Mouse (Mus musculus) heart, adult 9 months (tissue): ENCODE results near the gene Tmem116.

Experiments
- DNase-seq, 2 experiments: peaks; one replicate each; pipeline ENCODE4 v3.0.0; 2022; ENCODE audit warnings: low spot score in 2 of 2

The Tmem116 gene

DNA sequence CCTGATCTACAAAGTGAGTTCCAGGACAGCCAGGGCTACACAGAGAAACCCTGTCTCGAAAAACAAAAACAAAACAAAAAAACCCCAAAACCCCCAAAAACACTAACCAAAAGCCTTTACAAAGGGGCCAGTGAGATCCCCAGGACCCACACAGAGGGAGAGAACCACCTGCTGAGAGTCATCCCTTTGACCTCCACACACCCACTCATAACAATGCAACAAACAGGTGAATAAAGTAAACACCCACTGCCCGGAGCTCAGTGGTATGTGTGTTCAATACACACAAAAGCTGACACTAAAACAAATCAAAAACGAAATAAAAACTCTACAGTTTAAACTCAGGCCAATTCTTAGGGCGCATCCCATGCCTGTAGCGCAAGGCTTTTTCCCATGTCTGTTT, 88.4 kb downstream of the Tmem116 start:
- no peak for DNase-seq

DNA sequence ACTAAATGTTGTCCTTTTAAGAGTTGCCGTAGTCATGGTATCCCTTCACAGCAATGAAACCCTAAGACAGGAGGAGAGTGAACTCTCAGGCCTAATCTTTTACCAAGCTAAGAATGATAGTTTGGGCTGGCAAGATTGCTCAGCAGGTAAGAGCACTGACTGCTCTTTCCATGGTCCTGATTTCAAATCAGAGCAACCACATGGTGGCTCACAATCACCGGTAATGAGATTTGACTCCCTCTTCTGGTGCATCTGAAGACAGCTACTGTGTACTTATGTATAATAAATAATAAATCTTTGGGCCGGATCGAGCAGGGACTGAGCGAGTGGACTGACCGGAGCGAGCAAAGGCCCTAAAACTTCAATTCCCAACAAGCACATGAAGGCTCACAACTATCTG, 89.5 kb downstream of the Tmem116 start:
- no peak for DNase-seq

DNA sequence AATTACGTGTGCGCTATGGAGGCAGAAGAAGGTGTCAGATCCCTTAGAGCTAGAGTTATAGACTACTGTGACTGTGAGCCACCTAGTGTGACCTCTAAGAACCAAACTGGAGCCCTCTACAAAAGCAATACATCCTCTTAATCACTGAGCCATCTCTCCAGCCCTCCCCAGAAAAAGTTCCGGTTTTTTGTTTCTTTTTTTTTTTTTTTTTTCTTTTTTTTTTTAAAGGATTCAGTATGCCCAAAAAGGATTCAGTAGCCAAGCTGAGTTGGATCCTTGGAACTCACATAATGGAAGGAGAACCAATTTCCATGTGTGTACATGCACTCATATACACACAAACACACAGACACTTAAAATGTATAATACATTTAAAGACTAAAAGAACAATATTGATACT, 91.7 kb downstream of the Tmem116 start:
- DNase-seq = no peak

DNA sequence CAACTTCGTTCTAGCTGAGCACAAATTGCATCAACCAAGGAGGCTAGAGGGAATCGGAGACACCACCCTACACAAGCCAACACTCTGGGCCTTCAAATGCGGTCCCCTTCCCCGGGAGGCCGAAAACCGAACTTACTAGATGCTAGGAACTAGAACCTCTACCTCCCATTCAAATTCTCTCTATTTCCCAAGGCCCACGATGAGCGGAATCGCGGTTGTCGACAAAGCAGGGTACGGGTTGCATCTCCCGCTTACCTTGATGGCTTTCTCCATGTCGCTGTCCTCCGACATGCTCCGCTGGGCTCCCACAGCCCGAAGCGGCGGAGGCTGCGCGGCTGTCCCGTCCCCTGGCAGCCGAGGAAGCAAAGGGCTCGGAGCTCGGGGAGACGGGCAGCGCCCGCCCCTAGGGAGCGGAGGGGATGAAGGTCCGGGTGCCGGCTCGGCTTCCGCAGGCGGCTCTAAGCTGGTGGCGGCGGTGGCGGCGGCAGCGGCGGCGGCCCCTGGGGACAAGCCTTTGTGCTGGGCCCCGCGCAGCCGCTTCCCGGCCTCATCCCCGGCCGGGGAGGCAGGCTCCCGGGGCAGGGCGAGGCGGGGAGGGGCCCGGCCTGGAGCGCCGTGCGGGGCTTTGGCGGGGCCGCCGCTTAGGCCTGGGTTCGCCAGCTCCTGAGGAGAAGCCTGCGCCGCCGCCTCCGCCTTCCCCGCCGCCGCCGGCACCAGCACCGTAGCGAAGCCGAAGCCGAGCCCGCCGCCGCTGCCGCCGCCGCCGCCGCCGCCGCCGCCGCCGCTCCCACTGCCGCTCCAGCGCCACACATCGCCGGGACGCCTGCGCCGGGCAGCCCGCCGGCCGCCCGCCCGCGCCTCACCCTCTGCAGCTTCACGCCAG, 93.5 kb downstream of the Tmem116 start, which contains the start of the genes Adam1a and Gm42878:
Gene Adam1a, minus strand, starts transcription at position 573 of the 883 bp plus-strand sequence.
Gene Gm42878, minus strand, starts transcription at position 573 of the 883 bp plus-strand sequence.
- peak in 1 of 2 experiments; percentile 24 for DNase-seq

DNA sequence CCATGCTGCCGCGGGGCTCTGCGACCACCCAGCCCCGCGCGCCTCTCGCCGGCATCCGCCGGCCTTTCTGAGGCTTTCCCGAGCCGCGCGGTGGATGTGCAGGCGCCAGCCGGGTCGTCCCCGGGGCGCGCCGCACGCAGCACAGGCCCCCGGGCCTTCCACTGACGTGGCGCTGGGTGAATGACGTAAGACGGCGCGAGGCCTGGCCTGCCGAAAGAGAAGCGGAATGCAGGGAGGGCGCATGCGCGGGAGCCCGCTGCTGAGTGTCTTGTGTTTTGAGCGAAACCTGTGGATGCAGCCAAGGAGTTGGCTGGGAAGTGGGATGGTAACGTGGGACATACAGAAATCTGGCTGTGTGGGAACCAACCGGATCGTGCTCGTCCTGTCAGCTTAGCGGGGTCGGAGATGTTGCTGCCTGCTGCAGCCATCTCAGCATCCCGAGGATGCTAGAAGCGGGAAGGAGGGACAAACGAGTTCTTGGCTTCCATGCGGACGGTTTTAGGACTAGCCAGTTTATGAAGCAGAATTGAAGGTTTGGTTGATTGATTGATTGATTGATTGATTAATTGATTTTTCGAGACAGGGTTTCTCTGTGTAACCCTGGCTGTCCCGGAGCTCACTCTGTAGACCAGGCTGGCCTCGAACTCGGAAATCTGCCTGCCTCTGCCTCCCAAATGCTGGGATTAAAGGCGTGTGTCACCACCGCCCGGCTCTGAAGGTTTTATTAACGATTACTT, 94.3 kb downstream of the Tmem116 start, which contains the start of gene Mapkapk5:
Gene Mapkapk5, minus strand, starts transcription at position 113 of the 737 bp plus-strand sequence.
- peak; percentile 91 to 95 for DNase-seq

DNA sequence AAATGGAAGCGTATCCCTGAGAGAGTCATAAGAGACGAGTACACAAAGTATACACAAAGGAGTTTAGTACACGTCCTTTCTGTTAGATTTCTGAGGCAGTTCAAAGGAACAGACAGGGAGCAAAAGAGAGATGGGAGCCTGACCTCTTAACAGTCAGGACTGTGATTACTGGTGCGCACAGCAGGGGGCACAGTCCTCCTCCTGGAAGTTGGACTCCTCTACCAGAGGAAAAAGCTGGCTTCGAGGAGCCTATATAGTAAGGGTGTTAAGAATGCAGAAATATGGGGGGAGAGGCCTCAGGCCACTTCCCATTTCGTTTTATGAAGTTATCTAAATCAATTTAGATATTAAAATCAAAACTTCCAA, 94.8 kb downstream of the Tmem116 start:
- DNase-seq = peak in 1 of 2 experiments; percentile 28

DNA sequence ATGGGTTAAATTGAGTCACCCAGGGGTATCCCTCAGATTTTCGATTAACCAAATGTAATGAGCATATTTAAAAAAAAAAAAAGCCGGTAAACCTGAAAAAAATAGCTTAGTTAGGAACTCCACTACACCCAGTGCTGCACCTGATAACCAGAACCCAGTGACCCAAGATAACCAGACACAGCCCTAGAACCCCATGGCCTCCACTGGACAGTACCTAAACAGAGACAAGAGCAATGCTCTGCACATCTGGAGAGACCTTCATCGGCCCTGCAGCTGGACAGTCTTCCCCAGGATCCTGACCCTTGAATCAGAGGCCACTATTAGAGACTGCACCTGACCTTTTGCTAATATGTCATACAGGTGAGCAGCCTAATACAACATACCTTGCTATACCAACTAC, 95.4 kb downstream of the Tmem116 start:
- DNase-seq = no peak

DNA sequence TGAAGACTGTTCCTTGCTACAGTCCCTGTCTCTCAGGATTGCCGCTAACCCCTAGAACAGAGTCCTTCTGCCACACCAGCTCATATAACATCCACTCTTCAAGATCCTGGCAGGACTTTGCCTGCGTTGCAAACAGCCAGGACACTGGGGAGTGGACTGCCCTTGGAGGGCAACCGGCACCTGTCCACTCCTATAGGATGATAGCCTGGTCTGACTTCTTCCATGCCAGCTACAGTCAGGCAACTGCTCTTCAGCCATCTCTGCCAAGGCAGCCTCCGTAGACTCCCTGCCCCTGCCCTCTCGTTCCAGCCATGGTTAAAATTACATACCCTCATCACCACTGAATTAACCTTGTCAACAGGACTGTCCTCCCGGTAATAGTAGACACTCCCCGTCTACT, 97.5 kb downstream of the Tmem116 start:
- DNase-seq = no peak

DNA sequence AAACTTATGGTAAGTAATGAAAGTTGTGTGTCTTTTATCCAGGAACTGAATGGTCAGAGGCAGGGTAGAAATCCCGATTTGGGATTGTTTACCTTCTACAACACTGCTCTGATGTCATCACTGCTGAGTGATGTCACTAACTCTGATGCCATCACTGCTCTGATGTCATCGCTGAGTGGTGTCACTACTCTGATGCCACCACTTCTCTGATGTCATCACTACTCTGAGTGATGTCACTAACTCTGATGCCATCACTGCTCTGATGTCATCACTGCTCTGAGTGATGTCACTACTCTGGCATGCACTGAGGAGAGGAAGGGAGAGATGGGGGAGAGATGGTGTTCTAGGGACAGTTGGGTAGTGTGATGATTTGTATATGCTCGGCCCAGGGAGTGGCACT, 110.7 kb downstream of the Tmem116 start:
- DNase-seq = no peak

DNA sequence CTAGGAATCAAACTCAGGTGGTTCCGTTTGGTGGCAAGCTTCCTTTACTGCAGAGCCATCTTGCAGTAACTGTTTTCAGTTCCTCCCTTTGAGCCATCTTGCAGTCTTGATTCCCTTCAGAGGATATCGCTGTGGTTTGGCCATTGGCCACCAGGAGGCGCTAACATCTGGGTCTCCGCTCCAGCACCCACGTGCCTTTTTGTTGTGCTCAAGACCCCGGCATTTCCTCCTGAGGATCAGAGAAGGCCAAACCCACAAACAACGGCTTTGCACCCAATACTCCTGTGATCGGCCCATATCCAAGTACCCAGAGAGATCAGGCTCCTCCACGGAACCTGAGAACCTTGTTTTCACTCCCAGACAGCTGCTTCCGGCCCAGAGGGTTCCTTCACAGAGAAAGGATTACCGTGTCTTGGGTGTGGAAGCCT, 112.8 kb downstream of the Tmem116 start:
- peak; percentile 77 to 86 for DNase-seq

DNA sequence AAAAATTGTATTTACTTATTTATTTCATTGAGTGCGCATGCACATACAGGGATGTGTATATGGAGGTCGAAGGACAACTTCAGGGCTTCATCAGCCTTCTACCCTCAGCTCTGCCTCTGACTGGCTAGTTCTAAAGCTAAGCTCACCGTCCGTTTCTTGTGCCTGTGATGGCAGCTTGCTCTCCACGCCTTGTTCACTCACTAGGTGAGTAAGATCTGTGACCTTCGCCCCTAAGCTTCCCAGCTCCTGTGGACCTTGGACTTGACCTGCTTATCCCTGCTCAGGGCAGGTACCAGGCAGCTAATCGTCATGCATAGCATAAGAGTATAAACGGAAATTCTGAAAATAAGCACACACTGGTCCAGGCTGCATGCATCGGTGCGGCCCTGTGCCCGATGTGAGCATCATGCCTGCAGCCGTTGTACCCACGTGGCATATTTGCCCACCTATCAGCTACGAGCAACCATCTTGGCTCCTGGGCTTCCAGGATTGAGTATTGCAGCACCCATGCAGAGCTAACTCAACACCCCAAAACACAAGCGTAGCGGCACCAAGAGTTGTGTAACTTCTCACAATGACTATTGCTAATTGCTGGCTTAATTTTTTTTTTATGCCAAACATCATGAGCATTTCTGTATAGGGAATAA, 114.5 kb downstream of the Tmem116 start:
- DNase-seq = no peak

DNA sequence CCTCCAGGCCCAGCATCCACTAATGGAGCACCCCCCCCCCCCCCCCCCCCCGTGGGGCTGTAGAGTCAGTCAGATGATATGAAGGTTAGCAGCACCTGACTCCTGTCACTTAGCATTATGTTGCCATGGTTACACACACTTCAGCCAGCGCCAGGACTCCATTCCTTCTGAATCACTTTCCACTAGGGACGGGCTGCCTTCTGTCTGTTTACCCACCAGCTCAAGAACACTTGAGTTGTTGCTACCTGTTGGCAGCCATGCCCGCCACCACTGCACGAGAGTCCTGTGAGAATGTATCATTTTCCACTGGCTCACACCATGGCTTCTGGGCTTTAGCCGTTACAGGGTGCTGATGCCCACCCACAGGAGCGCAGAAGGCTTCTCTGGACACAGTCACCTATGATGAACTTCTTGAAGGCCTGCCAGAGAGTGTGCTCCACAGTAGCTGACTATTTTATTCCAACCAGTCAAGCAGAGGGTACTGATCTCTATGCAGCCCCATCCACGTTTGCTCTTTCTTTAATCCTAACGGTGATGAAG, 118.3 kb downstream of the Tmem116 start:
- no peak for DNase-seq

DNA sequence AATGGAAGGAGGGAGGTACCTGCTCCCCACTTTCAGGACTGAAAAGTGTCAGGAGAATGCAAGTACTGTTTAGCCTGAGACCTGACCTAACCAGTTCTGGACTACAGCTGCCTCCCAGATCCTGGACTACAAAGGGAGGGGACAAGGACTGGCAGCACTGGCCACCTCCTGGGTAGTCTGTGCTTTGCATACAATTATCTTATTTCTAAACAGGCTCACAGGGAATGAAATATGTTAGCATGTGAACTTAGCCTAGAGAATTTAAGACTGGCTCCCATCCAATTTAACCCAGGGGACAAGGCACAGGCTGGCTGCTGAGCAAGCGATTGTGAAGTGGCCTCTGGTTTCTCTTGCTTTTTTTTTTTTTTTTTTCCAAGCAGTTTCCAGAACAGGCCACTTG, 119.1 kb downstream of the Tmem116 start:
- no peak for DNase-seq
